Mouse (Mus musculus) CH12F3 (cell line): Measurements from ENCODE around the gene Ccdc183.

Experiments
- in situ Hi-C: fragments of 300-500 bp; cut with MboI; formaldehyde crosslinking; loops from 2 replicates; pipeline ENCODE4 v1.14.3; 2020; ENCODE audit warnings: low sequenced_read_pairs

Gene Ccdc183

DNA sequence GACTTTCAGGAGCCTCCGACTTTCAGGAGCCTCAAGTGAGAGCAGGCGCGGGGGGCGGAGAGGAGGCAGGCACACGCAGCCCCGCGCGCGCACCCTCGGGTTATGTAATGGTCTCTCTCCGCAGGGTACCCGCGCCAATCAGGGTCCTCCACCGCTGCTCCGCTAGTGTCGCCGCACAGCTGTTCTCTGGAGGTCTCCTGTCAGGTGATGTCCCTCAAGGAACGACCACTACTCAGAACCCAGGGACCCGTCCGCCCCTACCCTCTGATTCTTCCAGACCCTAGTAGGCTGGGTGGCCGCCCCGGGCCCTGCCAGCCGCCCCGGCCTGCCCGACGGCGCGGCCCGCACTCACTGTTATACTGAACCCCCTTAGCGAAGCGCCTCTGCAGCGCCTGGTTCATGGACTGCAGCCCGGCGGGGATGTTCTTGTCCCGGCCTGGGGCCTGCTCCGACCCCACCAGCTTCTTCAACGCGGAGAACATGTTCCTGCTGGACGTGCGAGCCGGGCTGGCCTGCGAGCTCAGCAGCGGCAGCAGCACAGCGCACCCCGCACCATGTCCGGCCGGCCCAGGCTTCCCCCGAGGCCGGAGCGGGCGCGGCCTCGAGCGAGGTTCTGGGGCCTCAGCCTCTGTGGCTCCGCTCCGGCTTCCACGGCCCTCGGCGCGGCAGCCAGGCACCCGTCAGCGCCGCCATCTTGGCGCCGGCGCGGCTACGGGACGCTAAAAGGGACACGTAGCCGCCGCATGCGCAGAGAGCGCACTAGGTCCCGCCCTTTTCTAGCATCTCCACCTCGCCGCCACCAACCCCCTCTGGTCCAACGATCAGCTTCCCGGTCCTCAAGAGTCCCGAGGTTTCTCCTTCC is 9.5 kb downstream of the Ccdc183 start, which contains the start of gene Rabl6:
Gene Rabl6 (minus strand): TSS at position 761 of the 862 bp plus-strand sequence.
- in situ Hi-C loops: no loop called here

DNA sequence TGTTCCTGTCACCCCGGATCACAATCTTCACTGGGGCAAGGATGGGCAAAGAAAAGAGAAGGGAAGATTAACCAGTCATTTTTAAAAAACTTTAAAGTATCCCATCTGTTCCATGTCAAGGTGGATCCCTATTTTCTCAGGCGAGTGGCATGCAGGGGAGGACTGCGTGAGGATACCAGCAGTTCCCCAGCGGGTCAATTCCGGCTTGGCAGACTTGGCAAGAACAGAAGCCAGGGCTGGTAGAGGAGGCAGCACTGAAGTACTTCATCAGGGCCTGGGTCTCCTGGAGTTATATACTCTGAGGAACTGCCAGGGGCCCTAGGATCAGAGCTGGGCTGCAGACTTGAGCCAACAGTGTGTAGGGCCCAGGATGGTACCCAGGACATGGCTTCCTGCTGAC is 15.0 kb downstream of the Ccdc183 start:
- in situ Hi-C loops: no loop called here

DNA sequence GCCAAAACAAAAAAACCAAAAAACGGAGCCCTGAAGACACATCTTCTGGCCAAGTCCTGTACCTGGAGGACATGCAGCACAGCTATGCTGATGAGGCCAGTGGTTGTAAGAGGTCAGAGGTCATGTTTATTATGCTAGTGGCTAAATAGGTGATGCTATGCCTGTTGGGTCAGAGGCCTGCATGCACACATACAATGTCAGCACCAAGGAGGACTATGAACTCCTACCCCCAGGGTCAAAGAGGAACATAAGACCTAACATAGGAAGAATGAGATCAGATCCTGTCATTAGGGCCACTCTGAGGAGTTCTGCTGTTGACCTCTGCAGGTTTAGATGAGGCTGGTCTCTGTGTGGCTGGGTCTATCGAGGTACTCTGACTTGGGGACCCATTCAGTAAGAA is 17.4 kb downstream of the Ccdc183 start:
- in situ Hi-C loops: no loop called here

DNA sequence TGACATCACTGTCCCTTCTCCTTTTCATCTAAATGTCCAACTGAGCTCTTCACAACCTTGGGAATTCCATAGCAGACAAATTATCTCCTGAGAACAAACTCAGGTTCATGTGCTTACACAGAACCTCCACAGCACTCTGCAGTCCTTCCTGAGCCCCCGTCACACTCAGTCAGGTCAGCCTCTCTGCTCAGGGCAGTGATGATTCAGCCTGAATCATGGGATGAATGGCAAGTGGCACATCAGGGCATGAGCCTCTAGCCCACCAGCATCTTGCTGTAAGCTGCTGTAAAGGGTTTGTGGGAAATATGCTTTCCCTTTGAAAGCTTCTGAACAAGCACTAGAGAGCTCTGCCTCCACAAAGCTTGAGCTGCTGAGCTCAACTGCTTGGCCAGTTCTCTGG is 18.7 kb downstream of the Ccdc183 start:
- in situ Hi-C loops: no loop called here

DNA sequence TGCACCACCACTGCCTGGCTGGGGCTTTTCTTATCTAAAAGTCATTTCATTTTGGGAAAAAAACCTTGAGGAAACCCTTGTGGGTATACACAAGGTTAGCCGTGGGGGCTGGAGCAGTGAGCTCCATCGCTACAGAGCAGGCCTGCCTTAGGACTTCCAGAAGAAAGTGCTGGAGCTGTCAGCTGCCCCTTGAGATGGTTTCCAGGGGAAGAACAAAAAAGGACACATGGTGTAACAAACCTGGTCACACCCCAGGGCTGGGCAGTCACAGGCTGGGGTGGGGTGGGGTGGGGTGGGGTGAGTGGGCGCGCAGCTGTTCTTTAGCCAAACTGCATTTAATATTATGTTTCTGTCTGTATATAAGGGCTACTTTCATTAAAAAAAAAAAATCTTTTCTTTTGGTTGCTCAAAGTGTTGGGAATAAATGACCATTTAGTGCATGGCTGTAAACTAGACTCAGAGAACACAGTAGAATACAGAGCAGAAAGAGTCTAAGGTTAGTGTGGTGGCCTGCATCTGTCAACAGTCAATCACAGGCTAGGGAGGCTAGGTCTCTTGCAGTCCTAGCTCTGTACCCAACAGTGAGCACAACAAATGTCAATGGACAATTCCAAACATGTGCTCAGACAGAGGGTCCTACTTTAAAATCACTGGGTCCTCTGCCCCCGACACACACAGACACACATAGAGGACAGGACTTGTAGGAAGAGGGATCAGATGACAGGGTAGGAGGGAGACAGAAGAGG is 20.5 kb downstream of the Ccdc183 start:
- in situ Hi-C loops: no loop called here

DNA sequence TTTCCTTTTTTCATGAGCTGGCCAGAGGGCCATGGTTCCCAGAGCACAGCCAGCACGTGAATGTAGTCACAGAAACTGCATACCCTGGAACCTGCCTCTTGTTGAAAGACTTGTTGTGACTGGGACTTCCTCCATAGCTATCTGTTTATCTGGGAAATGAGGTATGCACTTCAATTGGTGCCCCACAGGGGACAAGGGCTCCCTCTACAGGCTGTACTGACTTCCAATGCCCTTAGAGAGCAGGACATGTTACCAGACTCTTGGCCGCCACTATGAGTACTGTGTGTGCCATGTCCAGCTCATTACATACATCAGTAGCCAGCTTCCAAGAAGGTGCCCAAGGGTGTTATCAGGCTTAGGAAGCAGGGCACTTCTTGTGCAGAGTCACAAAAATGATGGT is 25.6 kb downstream of the Ccdc183 start:
- in situ Hi-C loops: no loop called here

DNA sequence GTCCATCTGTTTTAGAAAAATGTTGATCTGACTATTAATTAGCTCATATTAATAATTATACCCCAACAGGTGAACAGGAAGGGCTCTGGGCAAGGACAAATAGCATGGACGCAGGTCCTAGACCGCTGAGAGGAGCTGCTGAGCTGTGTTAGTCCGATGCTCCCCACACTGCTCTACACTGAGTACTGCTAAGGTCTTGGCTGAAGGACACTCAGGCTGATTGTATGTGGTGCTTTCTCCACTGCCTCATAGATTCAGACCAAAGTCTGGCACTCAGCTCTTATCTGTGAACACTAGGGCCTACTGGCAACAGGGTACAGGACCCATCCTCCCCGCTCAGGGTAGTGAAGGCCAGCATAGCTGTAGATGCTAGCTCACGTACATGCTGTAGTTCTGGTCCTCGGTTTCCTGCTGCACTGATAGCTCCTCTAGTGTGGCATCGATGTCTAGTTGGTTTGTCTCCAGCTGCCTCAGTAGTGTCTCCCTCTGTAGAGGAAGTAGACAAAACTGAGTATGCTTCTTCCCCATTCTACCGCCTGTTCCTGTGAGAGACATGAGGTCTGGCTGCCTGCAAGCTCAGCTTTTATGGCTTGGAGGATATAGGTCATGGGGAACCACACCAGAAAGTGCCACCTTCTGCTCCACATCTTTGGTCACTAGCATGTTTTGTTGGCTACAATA is 29.1 kb downstream of the Ccdc183 start:
- in situ Hi-C loops: no loop called here

DNA sequence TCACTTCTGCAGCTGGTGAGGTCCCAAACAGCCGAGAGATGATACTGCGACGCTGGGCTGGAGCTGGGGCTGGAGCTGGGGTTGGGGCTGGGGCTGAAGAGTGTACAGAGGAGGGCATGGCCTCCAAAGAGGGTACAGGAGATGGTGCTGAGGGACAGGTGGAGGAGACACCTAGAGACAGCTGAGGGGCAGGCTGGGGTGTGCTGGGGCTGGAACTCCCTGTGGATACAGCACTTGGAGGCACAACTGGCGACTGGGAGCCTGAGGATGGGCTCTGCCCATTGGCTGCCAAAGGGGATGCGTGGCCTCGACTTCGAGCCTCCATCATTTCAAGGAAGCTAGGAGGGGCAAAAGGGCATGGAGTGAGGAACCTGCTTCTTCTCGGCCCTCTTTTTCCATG is 30.2 kb downstream of the Ccdc183 start:
- in situ Hi-C loops: no loop called here

DNA sequence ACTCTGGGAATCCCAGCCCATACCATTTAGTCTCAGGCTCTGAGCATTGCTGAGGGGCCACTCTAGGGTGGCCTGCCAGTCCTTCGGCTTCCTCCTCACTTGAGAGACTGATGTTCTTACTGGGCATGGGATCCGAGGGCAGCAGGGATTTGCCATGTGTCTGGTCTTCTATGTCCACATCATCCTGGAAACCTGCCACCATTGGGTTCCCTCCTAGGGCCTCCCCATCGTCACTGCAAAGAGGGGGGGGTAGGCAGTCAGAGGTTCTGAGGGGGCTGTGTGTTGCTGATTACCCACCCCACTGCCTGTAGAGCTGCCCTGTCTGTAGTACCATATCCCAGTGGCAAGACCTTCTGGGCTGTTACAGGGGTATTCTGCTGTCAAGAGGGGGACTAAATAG is 31.9 kb downstream of the Ccdc183 start:
- in situ Hi-C loops: no loop called here

DNA sequence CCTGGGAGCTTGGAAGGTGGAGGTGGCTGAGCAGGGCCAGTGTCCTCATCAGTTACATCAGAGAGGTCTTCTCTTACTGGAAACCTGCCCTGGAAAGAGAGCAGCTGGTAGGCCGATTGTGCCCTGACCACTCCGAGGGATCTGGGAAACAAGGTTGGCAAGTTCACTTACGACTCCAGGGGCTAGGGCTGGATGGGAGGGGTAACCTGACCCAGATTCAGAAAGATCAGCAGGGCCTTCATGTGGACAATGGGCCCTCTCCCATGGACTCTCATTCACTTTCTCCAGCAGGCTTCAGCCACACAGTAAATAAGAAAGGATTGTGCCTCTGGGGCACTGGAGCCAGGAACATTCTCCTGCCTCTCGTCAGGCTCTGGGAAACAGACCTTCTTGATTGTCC is 32.6 kb downstream of the Ccdc183 start:
- in situ Hi-C loops: no loop called here

DNA sequence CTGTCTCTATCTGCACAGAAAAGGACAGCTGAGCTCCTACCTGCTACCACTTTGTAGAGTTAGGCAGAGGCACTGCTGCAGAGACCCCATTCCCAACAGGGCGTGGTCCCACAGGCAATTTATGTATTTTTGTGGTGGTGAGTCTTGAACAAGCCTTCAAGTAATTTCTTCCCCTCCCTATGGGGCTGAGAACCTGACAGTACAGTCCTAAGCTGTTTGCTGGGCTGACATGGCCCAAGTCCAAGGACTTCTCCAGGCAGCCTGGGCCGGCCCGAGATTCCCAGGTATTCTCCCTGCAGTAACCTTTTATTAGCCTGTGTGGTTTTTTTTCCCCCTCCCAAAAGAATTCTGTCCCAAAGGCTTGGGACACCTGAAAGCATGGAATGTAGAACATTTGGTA is 33.3 kb downstream of the Ccdc183 start:
- in situ Hi-C loops: no loop called here

DNA sequence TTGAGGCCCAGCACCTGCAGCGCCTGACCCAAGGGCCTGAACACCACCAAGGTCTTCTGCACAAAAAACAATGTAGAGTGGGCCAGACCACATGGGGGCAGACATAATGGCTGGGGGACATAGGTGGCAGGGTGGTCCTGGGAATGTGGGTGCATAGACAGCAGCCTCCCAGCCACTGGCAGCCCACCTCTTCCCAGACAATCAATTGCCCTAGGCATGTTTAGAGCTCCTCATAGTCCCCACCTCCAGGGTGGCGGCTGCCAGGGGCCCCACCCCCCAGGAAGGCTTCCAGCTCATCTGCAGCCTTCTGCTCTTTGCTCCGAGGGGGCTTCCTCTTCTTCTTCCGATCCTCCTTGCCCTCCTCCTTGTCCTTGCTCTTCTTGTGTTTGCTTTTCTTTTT is 33.9 kb downstream of the Ccdc183 start:
- in situ Hi-C loops: no loop called here

DNA sequence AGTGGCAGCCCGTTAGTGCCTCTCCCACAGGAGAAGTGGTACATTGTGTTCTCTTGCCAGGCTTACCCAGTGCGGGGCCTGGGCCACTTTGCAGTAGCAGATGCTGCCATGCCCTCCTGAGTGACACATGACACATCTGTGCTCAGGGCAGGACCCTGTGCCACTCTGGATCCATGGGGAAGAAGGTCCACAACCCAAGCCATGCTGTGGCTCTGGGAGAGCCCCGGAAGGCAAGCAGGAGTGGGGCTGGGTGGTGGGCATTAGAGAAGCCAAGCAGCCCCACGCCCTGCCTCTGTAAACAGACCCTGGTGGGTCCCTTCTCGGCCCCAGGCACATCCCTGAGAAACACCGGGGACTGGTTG is 34.4 kb downstream of the Ccdc183 start:
- in situ Hi-C loops: no loop called here

DNA sequence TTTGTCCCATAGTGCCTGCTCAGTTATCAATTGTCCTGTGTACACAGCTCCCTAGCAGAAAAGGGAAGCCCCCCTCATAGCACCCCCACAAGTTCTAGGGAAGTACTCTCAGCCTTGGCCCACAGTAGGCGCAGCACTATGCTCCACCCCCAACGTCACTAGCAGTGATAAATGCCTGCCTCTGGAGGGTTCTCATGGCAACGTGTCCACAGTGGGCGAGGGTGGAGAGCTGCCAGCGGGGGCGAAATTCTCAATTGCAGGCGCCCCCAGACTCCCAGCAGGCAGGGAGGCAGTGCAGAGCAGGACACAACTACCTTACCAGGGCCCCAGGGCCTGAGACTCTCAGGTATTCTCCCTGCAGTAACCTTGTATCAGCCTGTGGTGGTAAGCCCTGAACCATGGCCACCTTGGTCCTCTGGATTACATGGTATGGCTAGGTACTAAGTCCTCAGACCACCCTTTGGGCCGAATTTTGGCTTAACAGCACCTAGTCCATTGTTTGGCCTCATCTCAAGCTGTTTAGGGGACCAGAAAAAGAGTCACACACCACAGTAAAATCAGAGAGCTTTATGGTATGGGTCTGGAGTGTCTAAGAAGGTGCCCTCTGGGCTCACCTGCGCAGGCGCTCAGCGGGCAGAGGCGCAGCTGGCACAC is 34.9 kb downstream of the Ccdc183 start:
- in situ Hi-C loops: no loop called here

DNA sequence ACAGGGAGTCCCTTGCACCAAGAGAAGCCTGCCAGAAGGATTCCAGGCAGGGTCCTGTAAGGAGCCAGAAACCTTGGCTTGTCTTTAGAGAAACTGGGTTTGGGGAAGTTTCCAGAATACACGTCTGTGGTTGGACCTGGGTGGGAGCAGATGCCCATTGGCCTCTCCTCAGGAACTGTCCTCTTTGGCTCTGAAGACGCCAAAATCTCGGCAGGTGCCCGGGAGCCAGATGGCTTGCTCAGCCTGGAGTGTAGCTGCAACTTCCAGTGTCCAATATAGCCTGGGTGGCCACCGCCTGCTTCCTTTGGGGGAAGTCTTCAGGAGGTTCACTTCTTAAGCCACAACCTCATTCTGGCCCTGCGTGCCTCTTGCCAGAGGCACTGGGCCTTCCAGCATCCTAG is 35.6 kb downstream of the Ccdc183 start:
- in situ Hi-C loops: no loop called here

DNA sequence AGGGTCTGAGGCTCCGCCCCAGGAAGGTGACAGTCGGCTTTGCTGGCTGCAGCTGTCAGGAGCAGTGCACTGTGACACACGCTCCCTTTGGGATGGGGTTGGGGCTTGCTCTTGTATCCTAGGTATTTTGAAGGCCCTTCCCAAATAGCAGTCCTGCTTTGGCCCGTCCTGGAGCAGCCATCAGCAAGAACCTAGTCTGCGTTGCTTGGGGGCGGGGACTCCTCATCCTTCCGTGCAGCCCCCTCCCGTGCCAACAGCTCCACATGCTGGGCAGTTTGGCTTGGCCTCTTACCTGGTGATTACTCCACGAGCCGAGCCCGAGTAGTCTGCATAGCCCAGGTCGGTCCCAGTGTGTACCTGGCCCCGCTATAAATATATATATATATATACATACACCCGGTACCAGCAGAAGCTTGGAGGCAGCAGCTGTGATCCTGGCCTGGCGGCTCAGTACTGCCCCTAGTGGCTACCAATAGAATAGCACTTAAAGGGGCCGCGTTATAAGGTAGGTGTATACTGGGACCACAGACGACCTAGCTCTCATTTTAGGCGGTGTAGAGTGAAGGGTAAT is 36.1 kb downstream of the Ccdc183 start, which contains the start of gene Ajm1:
Gene Ajm1 (minus strand): TSS at position 464 of the 571 bp plus-strand sequence.
- in situ Hi-C loops: no loop called here

DNA sequence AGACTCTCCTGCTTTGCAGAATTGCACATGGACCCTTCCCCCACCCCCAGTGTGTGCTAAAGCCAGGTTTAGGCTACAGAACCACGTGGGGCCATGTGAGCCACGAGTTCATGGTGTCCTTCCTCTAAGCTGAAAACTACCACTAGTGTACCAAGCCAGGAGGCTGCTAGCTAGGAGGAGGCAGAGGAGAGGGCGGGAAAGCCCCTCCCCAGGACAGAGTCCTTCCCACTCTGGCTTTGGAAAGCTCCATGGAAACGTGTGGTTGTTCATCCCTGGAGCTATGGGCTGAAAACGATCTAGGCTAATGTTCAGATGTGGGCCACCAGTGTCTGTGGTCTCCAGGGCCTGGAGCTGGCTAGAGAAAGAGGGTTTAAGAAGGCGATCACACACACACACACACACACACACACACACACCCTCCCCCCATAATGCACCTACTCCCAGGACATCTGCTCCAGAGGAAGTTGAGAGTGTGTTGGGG is 36.8 kb downstream of the Ccdc183 start:
- in situ Hi-C loops: no loop called here

DNA sequence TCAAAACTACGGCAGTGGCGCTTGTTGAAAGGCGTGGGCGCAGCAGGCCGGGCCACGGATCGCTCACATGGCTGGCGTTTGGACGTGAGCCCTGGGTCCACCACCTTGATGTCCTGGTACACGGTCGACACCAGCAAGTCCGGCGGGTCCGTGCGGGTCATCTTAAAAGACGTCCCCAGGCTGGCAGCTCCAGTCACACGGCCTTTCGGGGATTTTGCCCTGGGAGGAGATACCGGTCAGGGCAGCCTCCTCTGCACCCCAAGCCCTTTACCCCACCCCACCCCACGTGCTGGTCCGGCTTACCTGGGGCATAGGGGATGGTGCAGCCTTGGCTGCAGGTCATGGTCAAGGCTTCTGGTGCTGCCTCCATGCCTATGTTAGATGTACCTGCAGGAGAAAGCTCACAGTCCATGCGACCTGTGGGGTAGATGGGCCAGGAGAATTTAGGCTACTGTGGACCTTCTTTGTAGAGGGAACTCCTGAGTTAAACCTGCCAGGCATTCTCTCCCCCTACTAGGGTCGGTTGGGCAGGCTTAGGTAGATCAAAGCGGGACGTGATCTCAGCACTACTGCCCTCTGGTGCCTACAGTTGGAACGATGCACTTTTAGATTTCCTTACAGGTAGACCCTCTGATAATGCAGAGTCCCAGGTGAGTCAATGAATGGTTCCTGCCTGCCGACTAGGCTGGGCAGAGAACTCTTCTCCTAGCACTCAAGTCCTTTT is 37.6 kb downstream of the Ccdc183 start:
- in situ Hi-C loops: no loop called here

DNA sequence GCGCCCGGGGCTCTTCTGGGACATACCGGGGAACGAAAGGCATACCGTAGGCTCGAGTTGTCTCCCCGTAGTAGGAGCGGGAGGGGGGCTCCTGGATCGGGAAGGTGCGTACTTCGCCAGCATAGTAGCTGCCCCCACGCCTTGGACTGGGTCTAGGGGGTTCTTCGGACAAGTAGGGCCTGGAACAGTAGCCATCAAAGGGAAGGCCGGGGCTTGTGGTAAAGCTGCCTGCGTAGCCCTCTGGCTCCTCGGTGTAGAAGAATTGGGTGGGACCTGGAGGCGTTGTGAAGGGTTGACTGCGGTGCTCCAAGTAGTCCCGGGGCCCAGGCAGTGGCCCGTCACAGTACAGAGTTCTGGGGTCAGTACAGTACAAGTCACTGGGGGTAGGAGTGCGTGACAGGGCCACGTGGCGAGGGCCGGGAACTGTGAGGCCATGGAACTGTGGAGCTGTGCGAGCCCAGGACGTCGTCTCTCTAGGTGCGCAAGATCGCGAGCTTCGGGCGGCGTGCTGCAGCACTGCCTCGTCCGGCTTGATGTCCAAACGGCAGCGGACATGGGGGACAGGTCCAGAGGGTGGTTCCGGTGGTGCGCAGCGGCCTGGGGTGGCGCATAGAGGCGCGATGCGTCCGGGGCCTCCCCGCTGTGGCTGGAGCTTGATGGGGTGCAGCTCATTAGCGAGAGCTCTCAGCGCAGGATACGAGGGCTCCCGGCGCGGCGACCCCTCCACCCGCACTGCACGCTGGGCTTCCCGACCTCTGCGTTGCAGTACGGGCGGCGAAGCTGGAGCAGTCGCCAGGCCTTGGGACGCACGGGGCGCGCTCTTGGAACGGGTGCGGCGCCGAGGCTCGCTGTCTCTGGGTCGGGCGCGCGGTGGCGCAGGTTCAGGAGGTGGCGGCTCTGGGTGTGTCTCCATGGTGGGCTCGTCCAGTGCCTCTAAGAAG is 38.4 kb downstream of the Ccdc183 start:
- in situ Hi-C loops: no loop called here
